Mouse (Mus musculus) G1E (cell line): ENCODE data around the gene Col6a5.

Experiments used
- CTCF ChIP-seq: IDR thresholded peaks from 2 replicates; pipeline ENCODE4 v1.5.1; 2012; ENCODE audit warnings: low read depth, low read length, inconsistent platforms, mixed read lengths
- GATA1 ChIP-seq: IDR thresholded peaks from 2 replicates; pipeline ENCODE4 v1.6.1; 2012; ENCODE audit warnings: borderline replicate concordance, low read length, inconsistent platforms, mixed read lengths
- GATA2 ChIP-seq: IDR thresholded peaks from 2 replicates; pipeline ENCODE4 v1.6.1; 2012; ENCODE audit warnings: low read depth, low read length, inconsistent platforms, borderline replicate concordance
- POLR2AphosphoS5 ChIP-seq: IDR thresholded peaks from 2 replicates; pipeline ENCODE4 v1.6.1; 2012; ENCODE audit warnings: low read depth, low read length, inconsistent platforms; ENCODE audit not compliant: insufficient replicate concordance
- TAL1 ChIP-seq: conservative IDR thresholded peaks from 2 replicates; pipeline ENCODE4 v1.6.1; 2012; ENCODE audit warnings: low read depth, low read length, inconsistent platforms, mixed read lengths

- TF ChIP-seq CTCF (no peak), POLR2AphosphoS5 (no peak), GATA1 (no peak), TAL1 (no peak), GATA2 (no peak)
Observed at GRCm38 (mm10) chr9:105887521-105887920, 72.9 kb downstream of the Col6a5 start.
